Mouse (Mus musculus) megakaryocyte, embryonic 14.5 days (primary cell): ENCODE measurements around the gene Prune1. TPM values are rescaled to one million over a fixed set of nuclear protein-coding genes. Genes with fewer than 3 reads are reported as not detected.

Experiments used
- H3K27me3 ChIP-seq: replicated peaks from 2 replicates; pipeline ENCODE3; 2012; ENCODE audit warnings: inconsistent platforms
- H3K36me3 ChIP-seq: replicated peaks from 2 replicates; pipeline ENCODE3; 2012; ENCODE audit warnings: low read length, inconsistent platforms, mixed read lengths
- H3K4me1 ChIP-seq: 2 replicates; pipeline ENCODE4 v1.6.1; 2012; ENCODE audit warnings: inconsistent platforms
- H3K4me3 ChIP-seq: replicated peaks from 2 replicates; pipeline ENCODE3; 2012; ENCODE audit warnings: moderate library complexity, mild to moderate bottlenecking, inconsistent platforms
- H3K9me3 ChIP-seq: 2 replicates; pipeline ENCODE4 v1.6.1; 2012; ENCODE audit warnings: inconsistent platforms
- FLI1 ChIP-seq: IDR thresholded peaks from 2 replicates; pipeline ENCODE4 v1.6.1; 2012; ENCODE audit warnings: low read length, inconsistent platforms, mixed read lengths
- GATA1 ChIP-seq: IDR thresholded peaks from 3 replicates; pipeline ENCODE4 v1.6.1; 2012; ENCODE audit warnings: mixed read lengths, low read length, inconsistent platforms, borderline replicate concordance
- polyA plus RNA-seq: library from polyadenylated mRNA; stranded (reverse); fragments of >175 nt; gene quantifications from 2 replicates; pipeline ENCODE4 v1.2.3, GENCODE M21; 2012; ENCODE audit warnings: low replicate concordance; ENCODE audit not compliant: insufficient read depth

Prune1 gene
- polyA plus RNA-seq, 1 experiment: 6.0 TPM

GRCm38 (mm10) chr3:95246465-95247231 lies 35.2 kb downstream of the Prune1 start:
- Histone ChIP-seq H3K27me3 (no peaks in the 10 kb centered on the region), H3K4me1 (peaks cover 56% of the 10 kb centered on the region), H3K36me3 (peaks cover 91% of the 10 kb centered on the region), H3K9me3 (no peaks in the 10 kb centered on the region), H3K4me3 (no peak overlapping the region)
- TF ChIP-seq FLI1 (no peak), GATA1 (no peak)

- H3K36me3 ChIP-seq: peaks cover 90% of the 10 kb centered on the region
- H3K9me3 ChIP-seq: no peaks in the 10 kb centered on the region
- TF ChIP-seq FLI1: no peak
- no peak for TF ChIP-seq GATA1
- peaks cover 63% of the 10 kb centered on the region for H3K4me1 ChIP-seq
- no peaks in the 10 kb centered on the region for H3K27me3 ChIP-seq
- no peak overlapping the region for H3K4me3 ChIP-seq
These were observed 38.8 kb downstream of the Prune1 start for GRCm38 (mm10) chr3:95243086-95243485.

- H3K27me3 ChIP-seq: no peaks in the 10 kb centered on the region
- H3K4me3 ChIP-seq: no peak within 1 kb of the TSS
- peaks cover 95% of the 10 kb centered on the region for H3K36me3 ChIP-seq
- no peak for TF ChIP-seq GATA1
- TF ChIP-seq FLI1: no peak
- no peaks in the 10 kb centered on the region for H3K9me3 ChIP-seq
- H3K4me1 ChIP-seq: peaks cover 65% of the 10 kb centered on the region
These were observed 40.4 kb downstream of the Prune1 start, which contains the start of gene Gm128 for GRCm38 (mm10) chr3:95241498-95241897. Gene Gm128, minus strand, starts transcription at chr3:95241598.

GRCm38 (mm10) chr3:95240900-95241299 lies 41.0 kb downstream of the Prune1 start:
- H3K9me3 ChIP-seq: no peaks in the 10 kb centered on the region

GRCm38 (mm10) chr3:95239971-95240370 lies 41.9 kb downstream of the Prune1 start:
- H3K36me3 ChIP-seq: peaks cover 95% of the 10 kb centered on the region
- H3K4me1 ChIP-seq: peaks cover 78% of the 10 kb centered on the region
- H3K4me3 ChIP-seq: no peak overlapping the region
- no peaks in the 10 kb centered on the region for H3K27me3 ChIP-seq
- no peaks in the 10 kb centered on the region for H3K9me3 ChIP-seq
- no peak for TF ChIP-seq GATA1
- no peak for TF ChIP-seq FLI1

More at GRCm38 (mm10) chr3:95240900-95241299, 41.0 kb downstream of the Prune1 start:
- Histone ChIP-seq H3K27me3 (no peaks in the 10 kb centered on the region), H3K4me1 (peaks cover 69% of the 10 kb centered on the region), H3K36me3 (peaks cover 95% of the 10 kb centered on the region), H3K4me3 (no peak overlapping the region)
- TF ChIP-seq FLI1 (no peak), GATA1 (no peak)

- Histone ChIP-seq H3K36me3 (peaks cover 96% of the 10 kb centered on the region), H3K27me3 (no peaks in the 10 kb centered on the region), H3K4me3 (no peak overlapping the region), H3K4me1 (peaks cover 84% of the 10 kb centered on the region), H3K9me3 (no peaks in the 10 kb centered on the region)
- TF ChIP-seq FLI1 (no peak), GATA1 (no peak)
These were observed 42.9 kb downstream of the Prune1 start for GRCm38 (mm10) chr3:95239022-95239421.

- H3K36me3 ChIP-seq: peaks cover 96% of the 10 kb centered on the region
- no peak overlapping the region for H3K4me3 ChIP-seq
- H3K27me3 ChIP-seq: no peaks in the 10 kb centered on the region
- H3K4me1 ChIP-seq: peaks cover 84% of the 10 kb centered on the region
- TF ChIP-seq FLI1: no peak
- no peak for TF ChIP-seq GATA1
- H3K9me3 ChIP-seq: no peaks in the 10 kb centered on the region
These were observed 44.3 kb downstream of the Prune1 start for GRCm38 (mm10) chr3:95237541-95238099.

- H3K9me3 ChIP-seq: no peaks in the 10 kb centered on the region
- H3K4me1 ChIP-seq: peaks cover 86% of the 10 kb centered on the region
- no peak for TF ChIP-seq FLI1
- no peak for TF ChIP-seq GATA1
- no peak overlapping the region for H3K4me3 ChIP-seq
- H3K27me3 ChIP-seq: no peaks in the 10 kb centered on the region
- peaks cover 99% of the 10 kb centered on the region for H3K36me3 ChIP-seq
These were observed 46.2 kb downstream of the Prune1 start for GRCm38 (mm10) chr3:95235386-95236301.

GRCm38 (mm10) chr3:95233303-95233980 lies 48.4 kb downstream of the Prune1 start:
- Histone ChIP-seq H3K27me3 (no peaks in the 10 kb centered on the region), H3K9me3 (no peaks in the 10 kb centered on the region), H3K4me3 (no peak overlapping the region), H3K36me3 (peaks cover 83% of the 10 kb centered on the region), H3K4me1 (peaks cover 77% of the 10 kb centered on the region)
- TF ChIP-seq GATA1 (no peak), FLI1 (no peak)
